8 mouse cellular contexts compared by ENCODE assay signal in the genomic region with DNA sequence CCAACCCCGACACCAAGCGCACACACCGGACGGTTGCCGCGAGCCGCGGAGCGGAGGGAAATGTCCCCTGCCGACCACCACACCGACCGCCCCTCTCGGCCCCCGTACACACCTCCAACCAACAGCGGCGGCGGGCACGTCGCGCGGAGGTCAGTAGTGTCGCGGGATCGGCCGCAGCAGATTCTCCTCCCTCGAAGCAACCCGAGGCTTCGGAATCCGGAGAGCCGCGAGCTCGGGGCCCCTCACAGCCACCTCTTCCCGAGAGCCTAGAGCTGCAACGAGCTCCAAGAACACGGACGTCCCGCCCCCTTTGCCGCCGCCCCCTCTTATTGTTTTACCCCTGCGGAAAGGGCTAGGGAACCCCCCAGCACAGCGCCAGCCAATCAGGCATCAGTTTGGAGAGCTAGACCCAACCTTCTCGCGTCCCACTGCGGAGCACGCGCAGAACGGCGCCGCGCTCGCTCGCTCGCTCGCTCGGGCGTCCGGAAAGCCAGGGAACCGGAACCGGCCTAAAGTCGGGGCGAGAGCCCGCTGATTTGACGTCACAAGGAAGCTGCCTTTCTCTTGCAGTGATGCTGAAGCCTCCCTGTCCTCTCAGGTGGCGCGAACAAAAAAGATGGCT. TPM values are rescaled to one million over a fixed set of nuclear protein-coding genes. Genes with fewer than 3 reads are reported as not detected.
DNase-seq lines count a peak whose midpoint lies in the region; ATAC-seq lines count a peak whose summit lies in the region.

A gene (minus strand): TSS at position 303 of the 622 bp plus-strand sequence.

- peaks cover 12% of the 10 kb centered on the region for H3K4me1 ChIP-seq in brown adipose tissue, adult 24 weeks (ENCODE audit: control insufficient read depth, insufficient read depth, insufficient read length, low read length)
- H3K4me1 ChIP-seq in heart, embryonic 13.5 days, result peaks cover 43% of the 10 kb centered on the region
- peaks cover 48% of the 10 kb centered on the region for H3K4me1 ChIP-seq in liver, embryonic 12.5 days
- peaks cover 15% of the 10 kb centered on the region; the same call in 1 of the 2 replicates for H3K4me1 ChIP-seq in stomach, embryonic 15.5 days

- no peaks in the 10 kb centered on the region; the same call in 1 of the 2 replicates for H3K9me3 ChIP-seq in heart, embryonic 13.5 days
- no peaks in the 10 kb centered on the region for H3K9me3 ChIP-seq in liver, embryonic 12.5 days (replicated peaks)
- no peaks in the 10 kb centered on the region for H3K9me3 ChIP-seq in stomach, embryonic 15.5 days

- H3K9ac ChIP-seq in heart, embryonic 13.5 days, result peak within 1 kb of the TSS; percentile 97
- peak within 1 kb of the TSS; percentile 92 for H3K9ac ChIP-seq in liver, embryonic 12.5 days
- peak within 1 kb of the TSS; percentile 95 for H3K9ac ChIP-seq in stomach, embryonic 15.5 days

- ATAC-seq in heart, embryonic 13.5 days (ENCODE audit: extremely low read depth, insufficient number of reproducible peaks, low FRiP score, low TSS enrichment), result peak; percentile 94
- ATAC-seq in liver, embryonic 12.5 days, result peak; percentile 96
- ATAC-seq in stomach, embryonic 15.5 days (ENCODE audit: insufficient read depth, low FRiP score, low read depth), result peak; percentile 99

- no peaks in the 10 kb centered on the region for H3K27me3 ChIP-seq in heart, embryonic 13.5 days (replicated peaks)
- no peaks in the 10 kb centered on the region for H3K27me3 ChIP-seq in liver, embryonic 12.5 days (replicated peaks)
- no peaks in the 10 kb centered on the region for H3K27me3 ChIP-seq in stomach, embryonic 15.5 days (replicated peaks)

- peak within 1 kb of the TSS; percentile 84 for H3K4me2 ChIP-seq in heart, embryonic 13.5 days
- peak within 1 kb of the TSS; percentile 97 for H3K4me2 ChIP-seq in liver, embryonic 12.5 days
- peak within 1 kb of the TSS; percentile 60 for H3K4me2 ChIP-seq in stomach, embryonic 15.5 days

- peak; percentile 100 for DNase-seq in CD4-positive, CD25-positive, alpha-beta regulatory T cell, adult 2 months (ENCODE audit: low read depth, low spot score)
- peak; percentile 56 for DNase-seq in fat pad, adult 2 months (ENCODE audit: extremely low read depth, low read depth, low spot score)
- DNase-seq in kidney, postnatal 10 days, result peak; percentile 98
- peak; percentile 96 to 97 for DNase-seq in natural killer cell, adult 2 months (ENCODE audit: low spot score in 2 of 2)

- no peaks in the 10 kb centered on the region for H3K36me3 ChIP-seq in heart, embryonic 13.5 days
- H3K36me3 ChIP-seq in liver, embryonic 12.5 days, result no peaks in the 10 kb centered on the region
- H3K36me3 ChIP-seq in stomach, embryonic 15.5 days, result no peaks in the 10 kb centered on the region

- peak within 1 kb of the TSS; percentile 81 for H3K27ac ChIP-seq in brown adipose tissue, adult 24 weeks (replicated peaks; ENCODE audit: low read depth, low read length)
- H3K27ac ChIP-seq in heart, embryonic 13.5 days (replicated peaks), result peak within 1 kb of the TSS; percentile 99
- H3K27ac ChIP-seq in liver, embryonic 12.5 days, result peak within 1 kb of the TSS; percentile 91
- H3K27ac ChIP-seq in stomach, embryonic 15.5 days, result peak within 1 kb of the TSS; percentile 98

- peak within 1 kb of the TSS; percentile 89 for H3K4me3 ChIP-seq in brown adipose tissue, adult 24 weeks (ENCODE audit: insufficient read depth, low read depth, low read length)
- peak within 1 kb of the TSS; percentile 99 for H3K4me3 ChIP-seq in heart, embryonic 13.5 days
- H3K4me3 ChIP-seq in liver, embryonic 12.5 days, result peak within 1 kb of the TSS; percentile 90
- peak within 1 kb of the TSS; percentile 78 for H3K4me3 ChIP-seq in stomach, embryonic 15.5 days (replicated peaks)

- under 1% methylated on average over 65 of the region's 65 CpGs for WGBS in heart, embryonic 13.5 days
- WGBS in liver, embryonic 12.5 days (ENCODE audit: insufficient replicate concordance), result under 1% methylated on average over 65 of the region's 65 CpGs
- under 1% methylated on average over 65 of the region's 65 CpGs for WGBS in stomach, embryonic 15.5 days

RNA-seq across cellular contexts. Expression of the gene that starts here (rescaled TPM):
- polyA plus RNA-seq in brown adipose tissue, adult 24 weeks (2012; ENCODE audit: insufficient read depth, insufficient read length, missing spikeins), result 59.2 and 82.6 TPM in 2 replicates
- polyA plus RNA-seq in heart, embryonic 13.5 days (2015; fragmentation: Nextera tagmentation; extraction: Ambion mirVana), result 132 and 153 TPM in 2 replicates
- polyA plus RNA-seq in liver, embryonic 12.5 days (2016; fragmentation: Nextera tagmentation; extraction: Ambion mirVana), result 84.0 and 87.0 TPM in 2 replicates
- 159 and 163 TPM in 2 replicates for polyA plus RNA-seq in stomach, embryonic 15.5 days (2015; fragmentation: Nextera tagmentation; extraction: Ambion mirVana)

Comparison
In these comparisons a context has a peak if more than half of its experiments do, and no peak if none do; other contexts are left out.
1. Peak in every context shown above with its lines: DNase-seq, ATAC-seq, H3K4me3 ChIP-seq and H3K27ac ChIP-seq.